Mouse (Mus musculus): Measurements from ENCODE around the gene Eefsec. TPM values are rescaled to one million over a fixed set of nuclear protein-coding genes. Genes with fewer than 3 reads are reported as not detected.

The Eefsec gene
- polyA plus RNA-seq (2011; ENCODE audit: insufficient read depth, insufficient read length, low replicate concordance, missing spikeins) = 4.3 and 5.2 TPM in 2 replicates

DNA sequence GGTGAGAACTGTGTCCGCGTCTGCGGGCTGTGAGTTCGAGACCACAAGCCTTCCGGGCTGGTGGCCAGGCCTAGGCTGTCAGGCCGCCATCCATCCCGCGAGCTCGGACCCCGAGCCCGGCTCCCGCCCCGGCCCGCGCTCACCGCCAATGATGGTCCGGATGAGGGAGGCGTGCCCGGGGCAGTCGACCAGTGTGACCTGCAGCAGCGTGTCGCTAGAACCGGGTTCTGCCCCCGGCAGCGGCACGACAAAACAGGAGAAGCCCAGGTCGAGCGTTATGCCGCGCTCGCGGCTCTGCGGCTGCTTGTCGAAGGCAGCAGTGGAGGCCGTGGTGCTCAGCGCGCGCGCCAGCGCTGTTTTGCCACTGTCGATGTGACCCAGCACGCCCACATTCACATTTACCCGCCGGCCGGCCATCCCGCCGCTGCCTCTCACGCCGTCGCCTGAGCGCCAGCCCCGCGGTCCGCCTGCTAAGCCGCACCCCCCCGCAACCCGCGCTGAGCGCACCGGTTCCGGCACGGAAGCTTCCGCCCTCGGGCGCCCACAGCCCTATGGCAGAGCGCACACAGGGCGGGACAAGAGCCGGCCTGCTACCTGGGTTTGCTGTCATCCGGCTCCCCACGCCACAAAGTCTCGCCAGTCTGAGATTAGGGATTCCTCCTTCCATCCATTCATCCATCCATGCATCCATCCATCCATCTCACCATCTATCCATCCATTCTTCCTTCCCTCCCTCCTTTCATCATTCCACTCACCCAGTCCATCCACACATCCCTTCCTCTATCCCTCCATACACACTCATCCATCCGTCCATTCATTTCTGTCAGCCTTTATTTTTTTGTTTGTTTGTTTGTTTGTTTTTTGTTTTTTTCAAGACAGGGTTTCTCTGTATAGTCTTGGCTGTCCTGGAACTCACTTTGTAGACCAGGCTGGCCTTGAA is at the start of gene Eefsec:
Gene Eefsec, minus strand, starts transcription at position 477 of the 940 bp plus-strand sequence.
- Histone ChIP-seq H3K4me3 (replicated peaks; ENCODE audit: control insufficient read depth, low read depth, low read length) (peak within 1 kb of the TSS; percentile 99), H3K4me1 (ENCODE audit: control insufficient read depth, insufficient read depth, low read length) (no peaks in the 10 kb centered on the region), H3K27ac (ENCODE audit: control insufficient read depth, insufficient read depth, low read depth, low read length, poor library complexity) (peak within 1 kb of the TSS; percentile 69)
- 1% methylated on average over 72 of the region's 72 CpGs for WGBS
- peak; percentile 65; the same call in 1 of the 2 replicates for TF ChIP-seq POLR2A (IDR thresholded peaks at IDR 0.05; ENCODE audit: borderline replicate concordance, control insufficient read depth, low read depth, low read length)
- no peak for TF ChIP-seq CTCF (IDR thresholded peaks at IDR 0.05; ENCODE audit: control insufficient read depth, insufficient read depth, low read length)

DNA sequence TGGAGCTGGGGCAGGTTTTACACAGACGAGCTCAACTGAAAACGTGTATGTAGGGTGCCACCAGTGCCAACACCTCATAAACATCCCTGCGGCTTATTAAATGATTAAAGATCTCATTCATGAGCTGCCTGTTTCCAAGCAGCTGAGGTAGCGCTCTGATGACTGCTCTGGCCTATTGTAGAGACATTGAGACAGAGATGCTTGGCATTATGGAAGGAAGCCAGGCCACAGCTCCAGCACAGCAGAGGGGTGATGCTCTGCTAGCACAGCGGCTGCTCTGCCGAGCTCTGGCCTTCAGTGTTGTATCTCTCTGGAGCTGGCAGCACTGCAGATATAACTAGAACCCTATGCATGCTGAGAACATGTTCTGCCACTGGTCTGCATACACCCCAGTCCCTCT is 47.4 kb upstream of the Eefsec start:
- Histone ChIP-seq H3K27ac (ENCODE audit: control insufficient read depth, insufficient read depth, low read depth, low read length, poor library complexity) (no peak overlapping the region), H3K4me1 (ENCODE audit: control insufficient read depth, insufficient read depth, low read length) (no peaks in the 10 kb centered on the region)

DNA sequence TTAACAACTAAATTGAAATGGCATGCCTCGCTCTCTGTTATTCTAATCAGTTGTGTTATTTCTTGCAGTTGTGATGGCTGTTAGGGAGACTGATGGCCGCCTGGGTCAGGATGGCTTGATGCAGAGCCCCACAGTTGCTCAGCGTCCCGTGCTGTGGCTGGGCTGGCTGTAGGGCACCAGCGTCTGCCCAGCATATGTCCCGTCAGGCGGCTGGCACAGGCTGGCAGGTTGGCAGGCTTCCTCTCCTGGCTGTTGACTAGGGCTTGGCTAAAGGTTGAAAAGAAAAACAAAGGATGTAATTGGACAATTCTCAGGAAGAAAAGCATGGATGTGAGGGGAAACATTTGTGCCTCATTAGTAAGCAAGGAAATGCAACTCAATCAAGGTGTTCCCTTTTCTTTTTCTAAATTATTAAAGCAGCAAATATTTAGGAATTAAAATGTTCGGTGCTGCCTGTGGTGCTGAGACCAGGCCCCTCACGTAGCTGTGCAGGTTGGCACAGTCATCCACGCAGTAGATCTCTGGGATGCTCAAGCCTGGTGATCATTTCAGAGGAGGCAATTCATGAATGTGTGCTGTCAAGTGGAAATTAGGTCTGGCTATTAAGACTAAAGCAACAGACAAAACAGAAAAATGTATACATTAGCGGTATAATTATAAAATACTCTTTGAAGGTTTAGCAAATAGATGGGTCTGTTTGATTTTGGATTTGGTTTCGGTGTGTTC is 44.5 kb upstream of the Eefsec start:
- H3K27ac ChIP-seq (ENCODE audit: control insufficient read depth, insufficient read depth, low read depth, low read length, poor library complexity) = no peak overlapping the region
- TF ChIP-seq CTCF (IDR thresholded peaks at IDR 0.05; ENCODE audit: control insufficient read depth, insufficient read depth, low read length) (no peak), POLR2A (IDR thresholded peaks at IDR 0.05; ENCODE audit: borderline replicate concordance, control insufficient read depth, low read depth, low read length) (no peak)
- WGBS = 89% methylated on average over 12 of the region's 12 CpGs
- no peaks in the 10 kb centered on the region for H3K4me1 ChIP-seq (ENCODE audit: control insufficient read depth, insufficient read depth, low read length)
- H3K4me3 ChIP-seq (replicated peaks; ENCODE audit: control insufficient read depth, low read depth, low read length) = no peak overlapping the region

More for the DNA sequence above, 47.4 kb upstream of the Eefsec start:
- H3K4me3 ChIP-seq (replicated peaks; ENCODE audit: control insufficient read depth, low read depth, low read length) = no peak overlapping the region
- TF ChIP-seq CTCF (IDR thresholded peaks at IDR 0.05; ENCODE audit: control insufficient read depth, insufficient read depth, low read length) (no peak), POLR2A (IDR thresholded peaks at IDR 0.05; ENCODE audit: borderline replicate concordance, control insufficient read depth, low read depth, low read length) (no peak)
- 81% methylated on average over 6 of the region's 6 CpGs for WGBS

DNA sequence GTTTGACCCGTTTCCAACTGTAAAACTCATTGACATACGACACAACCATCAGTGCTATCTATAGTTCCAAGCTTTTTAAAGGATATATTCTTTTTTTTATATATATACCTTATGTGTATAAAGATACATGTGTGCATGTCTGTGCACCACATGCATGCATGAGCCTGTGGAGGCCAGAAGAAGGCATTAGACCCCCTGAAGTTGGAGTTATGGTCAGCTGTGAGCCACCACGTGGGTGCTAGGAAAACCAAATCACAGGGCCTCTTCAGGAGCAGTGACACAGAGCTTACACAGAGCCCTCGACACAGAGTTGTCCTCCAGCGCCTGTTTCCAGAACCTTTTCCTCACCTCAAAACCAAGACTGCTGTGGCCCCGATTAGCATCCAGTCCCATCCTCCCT is 43.5 kb upstream of the Eefsec start:
- no peak for TF ChIP-seq POLR2A (IDR thresholded peaks at IDR 0.05; ENCODE audit: borderline replicate concordance, control insufficient read depth, low read depth, low read length)
- no peak for TF ChIP-seq CTCF (IDR thresholded peaks at IDR 0.05; ENCODE audit: control insufficient read depth, insufficient read depth, low read length)
- no peaks in the 10 kb centered on the region for H3K4me1 ChIP-seq (ENCODE audit: control insufficient read depth, insufficient read depth, low read length)
- H3K4me3 ChIP-seq (replicated peaks; ENCODE audit: control insufficient read depth, low read depth, low read length) = no peak overlapping the region
- H3K27ac ChIP-seq (ENCODE audit: control insufficient read depth, insufficient read depth, low read depth, low read length, poor library complexity) = no peak overlapping the region
- 79% methylated on average over 6 of the region's 6 CpGs for WGBS

DNA sequence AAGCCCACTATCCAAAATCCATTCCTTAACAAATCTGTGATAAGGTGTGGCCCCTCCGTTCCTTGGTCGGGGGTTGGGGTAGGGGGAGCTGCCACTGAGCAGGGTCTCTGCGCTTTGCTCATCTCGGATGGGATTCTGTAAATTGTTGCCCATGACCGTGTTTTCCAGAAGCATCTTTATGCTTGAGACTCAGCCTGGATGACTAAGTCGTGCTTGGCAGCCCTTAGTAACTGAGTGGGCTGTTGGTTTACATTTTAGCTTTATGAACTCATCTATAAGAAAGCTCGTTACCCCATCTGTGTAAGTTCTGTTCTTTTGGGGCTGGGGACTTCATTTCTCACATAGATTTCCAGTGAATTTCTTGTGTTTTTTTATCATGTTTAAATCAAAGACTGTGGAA is 42.7 kb upstream of the Eefsec start:
- WGBS = 92% methylated on average over 7 of the region's 7 CpGs
- no peak for TF ChIP-seq CTCF (IDR thresholded peaks at IDR 0.05; ENCODE audit: control insufficient read depth, insufficient read depth, low read length)
- no peaks in the 10 kb centered on the region for H3K4me1 ChIP-seq (ENCODE audit: control insufficient read depth, insufficient read depth, low read length)
- H3K4me3 ChIP-seq (replicated peaks; ENCODE audit: control insufficient read depth, low read depth, low read length) = no peak overlapping the region
- no peak overlapping the region for H3K27ac ChIP-seq (ENCODE audit: control insufficient read depth, insufficient read depth, low read depth, low read length, poor library complexity)

DNA sequence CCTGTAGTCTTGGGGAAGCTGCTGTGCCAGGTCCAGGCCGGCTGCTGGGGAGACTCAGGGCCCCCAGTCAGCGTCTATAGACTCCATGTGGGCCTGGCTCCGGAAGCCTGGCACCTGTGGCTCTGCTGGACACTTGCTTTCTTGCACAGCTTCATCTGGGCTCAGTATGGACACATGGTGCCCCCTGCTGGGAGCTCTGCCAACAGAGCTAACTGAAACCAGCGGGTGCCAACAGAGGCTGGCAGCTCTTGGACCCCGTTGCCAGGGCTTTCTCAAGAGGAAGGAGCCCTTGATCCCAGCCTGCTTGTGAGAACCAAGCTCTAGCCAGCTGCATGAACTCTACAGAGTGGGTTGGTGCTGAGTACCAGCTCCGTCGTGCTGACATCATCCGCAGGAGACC is 40.6 kb upstream of the Eefsec start:
- Histone ChIP-seq H3K4me3 (replicated peaks; ENCODE audit: control insufficient read depth, low read depth, low read length) (no peak overlapping the region), H3K4me1 (ENCODE audit: control insufficient read depth, insufficient read depth, low read length) (no peaks in the 10 kb centered on the region; the same call in 1 of the 2 replicates), H3K27ac (ENCODE audit: control insufficient read depth, insufficient read depth, low read depth, low read length, poor library complexity) (no peak overlapping the region)
- TF ChIP-seq POLR2A (IDR thresholded peaks at IDR 0.05; ENCODE audit: borderline replicate concordance, control insufficient read depth, low read depth, low read length) (no peak), CTCF (IDR thresholded peaks at IDR 0.05; ENCODE audit: control insufficient read depth, insufficient read depth, low read length) (peak; percentile 66)
- 53% methylated on average over 8 of the region's 8 CpGs for WGBS

DNA sequence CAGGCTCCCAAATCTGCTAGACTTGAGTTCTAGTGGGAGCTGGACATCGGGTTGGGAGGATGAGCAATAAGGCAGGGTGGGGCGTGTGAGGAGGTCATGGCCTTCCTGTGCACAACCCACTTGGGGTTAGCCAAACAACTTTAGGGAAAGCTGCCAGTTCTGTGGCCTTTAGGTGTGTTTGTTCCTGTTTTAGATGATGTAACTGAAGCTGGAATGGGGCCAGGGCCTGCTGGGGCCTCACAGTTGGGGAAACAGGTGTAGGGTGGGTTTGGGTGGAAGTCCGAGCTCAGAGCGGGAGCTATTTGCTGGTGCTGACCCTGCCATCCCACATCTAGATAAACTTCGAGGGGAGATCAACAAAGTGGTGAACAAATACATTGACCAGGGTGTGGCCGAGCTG is 39.0 kb upstream of the Eefsec start:
- no peak overlapping the region for H3K4me3 ChIP-seq (replicated peaks; ENCODE audit: control insufficient read depth, low read depth, low read length)
- H3K27ac ChIP-seq (ENCODE audit: control insufficient read depth, insufficient read depth, low read depth, low read length, poor library complexity) = no peak overlapping the region
- WGBS = 48% methylated on average over 6 of the region's 6 CpGs
- TF ChIP-seq CTCF (IDR thresholded peaks at IDR 0.05; ENCODE audit: control insufficient read depth, insufficient read depth, low read length) = no peak
- no peak for TF ChIP-seq POLR2A (IDR thresholded peaks at IDR 0.05; ENCODE audit: borderline replicate concordance, control insufficient read depth, low read depth, low read length)
- H3K4me1 ChIP-seq (ENCODE audit: control insufficient read depth, insufficient read depth, low read length) = no peaks in the 10 kb centered on the region; the same call in 1 of the 2 replicates

DNA sequence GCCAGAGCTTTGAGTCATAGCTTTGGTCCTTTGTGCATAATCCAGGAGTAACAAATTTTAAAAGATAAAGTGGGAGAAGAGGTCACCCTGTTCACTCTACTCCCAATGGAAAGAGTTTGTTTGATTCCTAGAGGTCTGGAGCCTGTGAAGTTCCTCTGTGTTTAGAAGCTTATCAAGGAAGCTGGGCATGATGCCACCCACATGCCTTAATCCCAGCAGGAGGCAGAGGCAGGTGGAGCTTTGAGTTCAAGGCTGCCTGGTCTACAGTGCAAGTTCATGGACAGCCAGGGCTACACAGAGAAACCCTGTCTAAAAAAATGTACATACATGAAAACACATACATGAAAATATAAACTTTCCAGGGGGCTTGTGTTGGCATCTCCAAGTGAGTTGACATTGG is 37.6 kb upstream of the Eefsec start:
- H3K4me1 ChIP-seq (ENCODE audit: control insufficient read depth, insufficient read depth, low read length) = no peaks in the 10 kb centered on the region; the same call in 1 of the 2 replicates
- TF ChIP-seq POLR2A (IDR thresholded peaks at IDR 0.05; ENCODE audit: borderline replicate concordance, control insufficient read depth, low read depth, low read length) (no peak), CTCF (IDR thresholded peaks at IDR 0.05; ENCODE audit: control insufficient read depth, insufficient read depth, low read length) (no peak)

More for the DNA sequence above, 37.6 kb upstream of the Eefsec start:
- H3K27ac ChIP-seq (ENCODE audit: control insufficient read depth, insufficient read depth, low read depth, low read length, poor library complexity) = no peak overlapping the region
- H3K4me3 ChIP-seq (replicated peaks; ENCODE audit: control insufficient read depth, low read depth, low read length) = no peak overlapping the region

All from bone marrow, adult 2 months (tissue).